Mouse (Mus musculus): ENCODE measurements at regions not wholly inside any gene's neighbourhood (a gene's known extent, or its start where the extent isn't known, plus 50 kb on each side); places are given as distances from the start of the nearest gene placed in this dataset.
A peak's percentile ranks its signal among the peaks of the same experiment; 100 is the strongest.
"Not testable (repeated sequence)": the region's sequence is repeated elsewhere in the genome, so short reads cannot be mapped to it uniquely, and the experiment has no call there.

- not testable (repeated sequence) for H3K27me3 ChIP-seq (replicated peaks; ENCODE audit: insufficient read depth, low read length); H3K4me2 ChIP-seq (replicated peaks; ENCODE audit: low read depth, low read length); DNase-seq (ENCODE audit: low spot score); H3K27ac ChIP-seq (ENCODE audit: low read length); H3K4me3 ChIP-seq (ENCODE audit: low read depth, low read length); H3K4me1 ChIP-seq (ENCODE audit: insufficient read depth, low read depth, low read length); H3K36me3 ChIP-seq (ENCODE audit: insufficient read depth, low read length); H3K9ac ChIP-seq (replicated peaks; ENCODE audit: low read depth); ATAC-seq; H3K9me3 ChIP-seq (ENCODE audit: low read length)
- 0 out of 2 replicates have a peak, but pooled peaks have one; percentile 22 for TF ChIP-seq CTCF (IDR thresholded peaks at IDR 0.05)
Observed at GRCm38 (mm10) chr14:53349111-53349510, 853.6 kb upstream of the Olfr1507 start.

GRCm38 (mm10) chr14:53345568-53345967 is 850.0 kb upstream of the Olfr1507 start:
- H3K4me1 ChIP-seq (ENCODE audit: insufficient read depth, low read depth, low read length); H3K36me3 ChIP-seq (ENCODE audit: insufficient read depth, low read length); H3K27ac ChIP-seq (ENCODE audit: low read length); DNase-seq (ENCODE audit: low spot score); H3K27me3 ChIP-seq (replicated peaks; ENCODE audit: insufficient read depth, low read length); ATAC-seq; H3K9ac ChIP-seq (replicated peaks; ENCODE audit: low read depth); H3K9me3 ChIP-seq (ENCODE audit: low read length); H3K4me3 ChIP-seq (ENCODE audit: low read depth, low read length); H3K4me2 ChIP-seq (replicated peaks; ENCODE audit: low read depth, low read length): not testable (repeated sequence)
- WGBS = 44% methylated on average over 2 of the region's 2 CpGs
- peak; percentile 31; the same call in 1 of the 2 replicates for TF ChIP-seq CTCF (IDR thresholded peaks at IDR 0.05)

GRCm38 (mm10) chr14:53343849-53344248 is 848.3 kb upstream of the Olfr1507 start:
- not testable (repeated sequence) for H3K4me2 ChIP-seq (replicated peaks; ENCODE audit: low read depth, low read length)

GRCm38 (mm10) chr14:53339167-53339566 is 843.6 kb upstream of the Olfr1507 start:
- not testable (repeated sequence) for ATAC-seq; H3K36me3 ChIP-seq (ENCODE audit: insufficient read depth, low read length); H3K4me2 ChIP-seq (replicated peaks; ENCODE audit: low read depth, low read length); H3K27me3 ChIP-seq (replicated peaks; ENCODE audit: insufficient read depth, low read length); H3K4me3 ChIP-seq (ENCODE audit: low read depth, low read length); H3K9ac ChIP-seq (replicated peaks; ENCODE audit: low read depth); DNase-seq (ENCODE audit: low spot score); H3K27ac ChIP-seq (ENCODE audit: low read length); H3K9me3 ChIP-seq (ENCODE audit: low read length); H3K4me1 ChIP-seq (ENCODE audit: insufficient read depth, low read depth, low read length)
- WGBS = 60% methylated on average over 1 of the region's 4 CpGs

More at GRCm38 (mm10) chr14:53343849-53344248, 848.3 kb upstream of the Olfr1507 start:
- 56% methylated on average over 5 of the region's 5 CpGs for WGBS
- not testable (repeated sequence) for H3K27ac ChIP-seq (ENCODE audit: low read length); H3K36me3 ChIP-seq (ENCODE audit: insufficient read depth, low read length); H3K4me3 ChIP-seq (ENCODE audit: low read depth, low read length); ATAC-seq; H3K27me3 ChIP-seq (replicated peaks; ENCODE audit: insufficient read depth, low read length); H3K4me1 ChIP-seq (ENCODE audit: insufficient read depth, low read depth, low read length); H3K9ac ChIP-seq (replicated peaks; ENCODE audit: low read depth); H3K9me3 ChIP-seq (ENCODE audit: low read length); DNase-seq (ENCODE audit: low spot score)

- H3K9ac ChIP-seq (replicated peaks; ENCODE audit: low read depth); H3K9me3 ChIP-seq (ENCODE audit: low read length); H3K4me1 ChIP-seq (ENCODE audit: insufficient read depth, low read depth, low read length); H3K4me3 ChIP-seq (ENCODE audit: low read depth, low read length); H3K27ac ChIP-seq (ENCODE audit: low read length); H3K36me3 ChIP-seq (ENCODE audit: insufficient read depth, low read length); DNase-seq (ENCODE audit: low spot score); ATAC-seq; H3K4me2 ChIP-seq (replicated peaks; ENCODE audit: low read depth, low read length); H3K27me3 ChIP-seq (replicated peaks; ENCODE audit: insufficient read depth, low read length): not testable (repeated sequence)
- 43% methylated on average over 3 of the region's 8 CpGs for WGBS
Observed at GRCm38 (mm10) chr14:53337446-53337845, 841.9 kb upstream of the Olfr1507 start.

GRCm38 (mm10) chr14:53336705-53337104 is 841.2 kb upstream of the Olfr1507 start:
- DNase-seq (ENCODE audit: low spot score); H3K27ac ChIP-seq (ENCODE audit: low read length); H3K36me3 ChIP-seq (ENCODE audit: insufficient read depth, low read length); H3K4me1 ChIP-seq (ENCODE audit: insufficient read depth, low read depth, low read length); H3K27me3 ChIP-seq (replicated peaks; ENCODE audit: insufficient read depth, low read length); ATAC-seq; H3K9me3 ChIP-seq (ENCODE audit: low read length); H3K9ac ChIP-seq (replicated peaks; ENCODE audit: low read depth); H3K4me2 ChIP-seq (replicated peaks; ENCODE audit: low read depth, low read length); H3K4me3 ChIP-seq (ENCODE audit: low read depth, low read length): not testable (repeated sequence)
- 0% methylated on average over 1 of the region's 2 CpGs for whole genome bisulfite sequencing

- not testable (repeated sequence) for ATAC-seq; H3K4me1 ChIP-seq (ENCODE audit: insufficient read depth, low read depth, low read length); DNase-seq (ENCODE audit: low spot score); H3K9me3 ChIP-seq (ENCODE audit: low read length); H3K36me3 ChIP-seq (ENCODE audit: insufficient read depth, low read length); H3K9ac ChIP-seq (replicated peaks; ENCODE audit: low read depth); H3K27me3 ChIP-seq (replicated peaks; ENCODE audit: insufficient read depth, low read length); H3K27ac ChIP-seq (ENCODE audit: low read length); H3K4me2 ChIP-seq (replicated peaks; ENCODE audit: low read depth, low read length); H3K4me3 ChIP-seq (ENCODE audit: low read depth, low read length)
- no CpG with 5 or more reads among the region's 4 CpGs for WGBS
Observed at GRCm38 (mm10) chr14:53334451-53334850, 838.9 kb upstream of the Olfr1507 start.

- not testable (repeated sequence) for H3K9me3 ChIP-seq (ENCODE audit: low read length); H3K4me2 ChIP-seq (replicated peaks; ENCODE audit: low read depth, low read length); H3K4me3 ChIP-seq (ENCODE audit: low read depth, low read length); H3K9ac ChIP-seq (replicated peaks; ENCODE audit: low read depth); H3K27ac ChIP-seq (ENCODE audit: low read length); H3K4me1 ChIP-seq (ENCODE audit: insufficient read depth, low read depth, low read length); DNase-seq (ENCODE audit: low spot score); H3K27me3 ChIP-seq (replicated peaks; ENCODE audit: insufficient read depth, low read length); ATAC-seq; H3K36me3 ChIP-seq (ENCODE audit: insufficient read depth, low read length)
Observed at GRCm38 (mm10) chr14:53331153-53331552, 835.6 kb upstream of the Olfr1507 start.

- WGBS = no CpG with 5 or more reads among the region's 7 CpGs
- not testable (repeated sequence) for DNase-seq (ENCODE audit: low spot score); H3K4me2 ChIP-seq (replicated peaks; ENCODE audit: low read depth, low read length); H3K9ac ChIP-seq (replicated peaks; ENCODE audit: low read depth); H3K4me1 ChIP-seq (ENCODE audit: insufficient read depth, low read depth, low read length); H3K9me3 ChIP-seq (ENCODE audit: low read length); H3K27me3 ChIP-seq (replicated peaks; ENCODE audit: insufficient read depth, low read length); ATAC-seq; H3K4me3 ChIP-seq (ENCODE audit: low read depth, low read length); H3K36me3 ChIP-seq (ENCODE audit: insufficient read depth, low read length); H3K27ac ChIP-seq (ENCODE audit: low read length)
Observed at GRCm38 (mm10) chr14:53324367-53324766, 828.8 kb upstream of the Olfr1507 start.

Measured in lung, postnatal 0 days (tissue).